Mouse (Mus musculus) midbrain, embryonic 15.5 days (tissue): ENCODE data around the gene Gm428. TPM values are rescaled to one million over a fixed set of nuclear protein-coding genes. Genes with fewer than 3 reads are reported as not detected.
"Not testable (repeated sequence)": the region's sequence is repeated elsewhere in the genome, so short reads cannot be mapped to it uniquely, and the experiment has no call there.

Experiments
- ATAC-seq: fragments of 200-750 bp; cut with Nextera tagmentation; replicated peaks from 2 replicates; pipeline ENCODE4 v1.8.0; 2017; ENCODE audit warnings: moderate TSS enrichment
- H3K27ac ChIP-seq: fragments of 300-500 bp; sonication (generic); 2 replicates; pipeline ENCODE4 v1.5.1; 2015; ENCODE audit warnings: mild to moderate bottlenecking, inconsistent platforms
- H3K27me3 ChIP-seq: fragments of 300-500 bp; sonication (generic); replicated peaks from 2 replicates; pipeline ENCODE4 v1.6.1; 2015; ENCODE audit warnings: inconsistent platforms
- H3K36me3 ChIP-seq: fragments of 300-500 bp; sonication (generic); replicated peaks from 2 replicates; pipeline ENCODE4 v1.6.1; 2015; ENCODE audit warnings: inconsistent platforms
- H3K4me1 ChIP-seq: fragments of 300-500 bp; sonication (generic); 2 replicates; pipeline ENCODE4 v1.6.1; 2015; ENCODE audit warnings: inconsistent platforms
- H3K4me2 ChIP-seq: fragments of 300-500 bp; sonication (generic); 2 replicates; pipeline ENCODE4 v1.6.1; 2015; ENCODE audit warnings: inconsistent platforms, mild to moderate bottlenecking, moderate library complexity
- H3K4me3 ChIP-seq: fragments of 300-500 bp; sonication (generic); 2 replicates; pipeline ENCODE4 v1.5.1; 2015; ENCODE audit warnings: mild to moderate bottlenecking, inconsistent platforms
- H3K9ac ChIP-seq: fragments of 300-500 bp; sonication (generic); 2 replicates; pipeline ENCODE4 v1.6.1; 2015; ENCODE audit warnings: mild to moderate bottlenecking, inconsistent platforms
- H3K9me3 ChIP-seq: fragments of 300-500 bp; sonication (generic); 2 replicates; pipeline ENCODE4 v1.6.1; 2016; ENCODE audit warnings: inconsistent platforms
- WGBS: fragments of 180-500 bp; shearing (Covaris S2); methylation state at CpG from one replicate; pipeline ENCODE4 v1.1.7; 2015; ENCODE audit warnings: mixed read lengths; 5-methylcytosine and 5-hydroxymethylcytosine counted together
- polyA plus RNA-seq: library from polyadenylated mRNA; unstranded; fragments of >200 nt; fragmentation: Nextera tagmentation; extraction: Ambion mirVana; gene quantifications from 2 replicates; pipeline ENCODE4 v1.2.1, GENCODE M21; 2015

Gm428 gene
- not detected in 2 replicates for polyA plus RNA-seq

DNA sequence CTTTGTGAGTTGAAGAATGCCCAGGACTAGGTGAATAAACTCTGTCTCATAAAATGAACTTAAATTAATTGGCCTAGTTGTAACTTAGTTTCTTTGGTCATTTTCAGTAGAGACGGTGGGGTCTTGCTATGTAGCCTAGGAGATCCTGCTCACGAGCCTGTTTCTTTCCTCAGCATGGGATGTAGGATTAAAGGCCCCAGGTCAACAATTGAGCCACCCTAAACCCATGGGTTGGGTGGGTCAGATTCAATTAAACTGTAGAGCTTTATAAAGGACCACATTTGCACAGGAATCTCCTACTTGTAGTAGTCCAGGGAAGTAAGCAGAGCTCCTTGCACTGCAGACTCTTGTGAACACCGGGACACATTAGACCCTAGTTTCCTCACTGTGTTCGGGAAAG, at the start of gene Gm428:
Gene Gm428, plus strand, starts transcription at position 301 of the 400 bp plus-strand sequence.
- not testable (repeated sequence) for H3K9ac ChIP-seq, H3K4me3 ChIP-seq

DNA sequence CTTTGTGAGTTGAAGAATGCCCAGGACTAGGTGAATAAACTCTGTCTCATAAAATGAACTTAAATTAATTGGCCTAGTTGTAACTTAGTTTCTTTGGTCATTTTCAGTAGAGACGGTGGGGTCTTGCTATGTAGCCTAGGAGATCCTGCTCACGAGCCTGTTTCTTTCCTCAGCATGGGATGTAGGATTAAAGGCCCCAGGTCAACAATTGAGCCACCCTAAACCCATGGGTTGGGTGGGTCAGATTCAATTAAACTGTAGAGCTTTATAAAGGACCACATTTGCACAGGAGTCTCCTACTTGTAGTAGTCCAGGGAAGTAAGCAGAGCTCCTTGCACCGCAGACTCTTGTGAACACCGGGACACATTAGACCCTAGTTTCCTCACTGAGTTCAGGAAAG, 45.5 kb upstream of the Gm428 start, which contains the start of gene Gm11236:
Gene Gm11236, plus strand, starts transcription at position 301 of the 400 bp plus-strand sequence.
- ATAC-seq, H3K9ac ChIP-seq, H3K4me2 ChIP-seq, H3K36me3 ChIP-seq, H3K4me1 ChIP-seq, H3K4me3 ChIP-seq, H3K27ac ChIP-seq, H3K27me3 ChIP-seq, H3K9me3 ChIP-seq: not testable (repeated sequence)
- WGBS: no CpG with 5 or more reads among the region's 4 CpGs

More for the DNA sequence above, at the start of gene Gm428:
- not testable (repeated sequence) for H3K27me3 ChIP-seq, H3K27ac ChIP-seq, H3K36me3 ChIP-seq, H3K9me3 ChIP-seq, H3K4me2 ChIP-seq, H3K4me1 ChIP-seq, ATAC-seq
- WGBS: 80% methylated on average over 1 of the region's 4 CpGs

GRCm38 (mm10) chr4:73661864-73662263, 21.5 kb upstream of the Gm428 start:
- WGBS: 93% methylated on average over 4 of the region's 4 CpGs

GRCm38 (mm10) chr4:73668054-73668453, 15.3 kb upstream of the Gm428 start, which contains the start of gene Gm11239:
Gm11239 (plus strand) TSS chr4:73668354.
- not testable (repeated sequence) for H3K36me3 ChIP-seq, H3K4me3 ChIP-seq, H3K27me3 ChIP-seq, H3K27ac ChIP-seq, H3K9ac ChIP-seq, H3K9me3 ChIP-seq, ATAC-seq, H3K4me1 ChIP-seq, H3K4me2 ChIP-seq
- WGBS: no CpG with 5 or more reads among the region's 4 CpGs

More at GRCm38 (mm10) chr4:73661864-73662263, 21.5 kb upstream of the Gm428 start:
- not testable (repeated sequence) for H3K27me3 ChIP-seq, ATAC-seq, H3K4me2 ChIP-seq, H3K4me1 ChIP-seq, H3K27ac ChIP-seq, H3K4me3 ChIP-seq, H3K9me3 ChIP-seq, H3K36me3 ChIP-seq, H3K9ac ChIP-seq

- H3K9ac ChIP-seq: no peak overlapping the region
- 90% methylated on average over 1 of the region's 1 CpGs for WGBS
- H3K4me3 ChIP-seq: no peak overlapping the region
- H3K27ac ChIP-seq: no peak overlapping the region
- ATAC-seq: no peak
- H3K36me3 ChIP-seq: no peaks in the 10 kb centered on the region
- H3K4me1 ChIP-seq: no peaks in the 10 kb centered on the region
- H3K4me2 ChIP-seq: no peak overlapping the region
- no peaks in the 10 kb centered on the region for H3K9me3 ChIP-seq
- H3K27me3 ChIP-seq: no peaks in the 10 kb centered on the region
Measured at GRCm38 (mm10) chr4:73718761-73719160, 35.4 kb downstream of the Gm428 start.

GRCm38 (mm10) chr4:73719819-73720218, 36.5 kb downstream of the Gm428 start:
- no peaks in the 10 kb centered on the region for H3K36me3 ChIP-seq
- no peak overlapping the region for H3K4me3 ChIP-seq
- H3K9ac ChIP-seq: no peak overlapping the region
- no peaks in the 10 kb centered on the region for H3K27me3 ChIP-seq
- no peaks in the 10 kb centered on the region for H3K9me3 ChIP-seq
- ATAC-seq: no peak
- no peaks in the 10 kb centered on the region for H3K4me1 ChIP-seq
- no peak overlapping the region for H3K27ac ChIP-seq
- no peak overlapping the region for H3K4me2 ChIP-seq

Other genes starting within 250 kb of the Gm428 start
- not detected in 2 replicates for gene Gm11238, start 75.6 kb upstream of the Gm428 start, polyA plus RNA-seq
- gene Gm11237, start 60.5 kb upstream of the Gm428 start, polyA plus RNA-seq: not detected in 2 replicates
- not detected in 2 replicates for gene Gm11236, start 45.4 kb upstream of the Gm428 start, polyA plus RNA-seq
- gene Gm11239, start 15.2 kb upstream of the Gm428 start, polyA plus RNA-seq: not detected in 2 replicates
- 0.28 and 0.54 TPM in 2 replicates for gene Rasef, start 107.5 kb downstream of the Gm428 start, polyA plus RNA-seq
- not detected in 2 replicates for gene Gm11758, start 192.8 kb downstream of the Gm428 start, polyA plus RNA-seq
- gene Gm11757, start 207.6 kb downstream of the Gm428 start, polyA plus RNA-seq: not detected in 2 replicates
- not detected in 2 replicates for gene Gm13871, start 222.4 kb downstream of the Gm428 start, polyA plus RNA-seq
- gene Gm11756, start 237.2 kb downstream of the Gm428 start, polyA plus RNA-seq: not detected in 2 replicates